Mouse (Mus musculus): ENCODE results near the gene G6pdx.

DNA sequence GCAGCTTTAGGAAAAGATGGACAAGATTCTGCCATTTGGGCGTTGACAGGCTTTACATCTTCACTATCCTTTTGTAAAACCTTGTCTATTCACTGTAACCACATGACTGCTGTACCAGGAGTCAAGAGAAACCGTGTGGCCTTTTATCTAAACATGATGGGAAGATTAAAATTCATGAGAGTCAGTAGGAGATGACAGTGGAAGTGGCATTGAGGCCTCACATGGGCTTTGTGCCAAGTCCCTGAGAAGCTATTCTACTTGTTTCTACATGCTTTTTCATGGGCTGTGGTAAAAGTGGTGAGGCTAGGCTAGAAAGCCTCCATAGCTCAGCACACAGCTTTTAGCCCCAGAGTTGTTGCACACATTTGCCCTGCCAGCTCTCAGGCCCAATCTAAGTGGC lies 20.7 kb downstream of the G6pdx start:
- TF ChIP-seq EP300 (IDR thresholded peaks at IDR 0.05; ENCODE audit: low read length) (no peak), HCFC1 (IDR thresholded peaks at IDR 0.05; ENCODE audit: low read depth, low read length) (no peak), KAT2A (IDR thresholded peaks at IDR 0.05; ENCODE audit: insufficient replicate concordance, low read length) (no peak), CTCF (conservative IDR thresholded peaks at IDR 0.05 in 1 of 2, IDR thresholded peaks at IDR 0.05 in 1 of 2; ENCODE audit: low read depth in 2 of 2, low read length in 2 of 2) (no peak), UBTF (IDR thresholded peaks at IDR 0.05; ENCODE audit: low read depth, low read length) (no peak), ELF1 (IDR thresholded peaks at IDR 0.05; ENCODE audit: low read depth, low read length) (no peak), POLR2A (IDR thresholded peaks at IDR 0.05; ENCODE audit: low read depth, low read length) (no peak), RAD21 (IDR thresholded peaks at IDR 0.05; ENCODE audit: low read depth, low read length) (no peak), POLR2AphosphoS2 (IDR thresholded peaks at IDR 0.05; ENCODE audit: low read depth, low read length) (no peak), BHLHE40 (IDR thresholded peaks at IDR 0.05; ENCODE audit: low read depth, low read length) (no peak), USF1 (IDR thresholded peaks at IDR 0.05; ENCODE audit: low read depth, low read length) (no peak), E2F4 (IDR thresholded peaks at IDR 0.05; ENCODE audit: insufficient replicate concordance, low read depth, low read length) (no peak), CHD1 (IDR thresholded peaks at IDR 0.05; ENCODE audit: low read depth, low read length) (no peak), MAX (IDR thresholded peaks at IDR 0.05; ENCODE audit: low read length) (no peak)
